ENCODE assay signal across 31 mouse cellular contexts in genomic region chr10:119082861-119083260, GRCm38 (mm10).
"Had no signal": no experiment of that assay in that cellular context is flagged by ENCODE, and none has a peak within 500 bp of the region (broad histone marks: within the 10 kb centered on the region; RNA-seq: fewer than 3 reads in every experiment).

No protein-coding gene starts in this region.

- H3K4me2 ChIP-seq: limb, embryonic 12.5 days; limb, embryonic 13.5 days; limb, embryonic 15.5 days; liver, embryonic 11.5 days; liver, embryonic 12.5 days; liver, embryonic 13.5 days; liver, embryonic 15.5 days; lung, embryonic 14.5 days; lung, embryonic 15.5 days; midbrain, embryonic 12.5 days; midbrain, embryonic 15.5 days; neural tube, embryonic 12.5 days had no signal

- DNase-seq: left cerebral cortex, postnatal 4 days; liver; liver, embryonic 13.5 days; liver, postnatal 0 days; lung, adult 18-20 months; lung, adult 2 months; lung, embryonic 14.5 days; lung, postnatal 10 days; lung, postnatal 14 days; lung, postnatal 36 days; lung, postnatal 4 days; midbrain, embryonic 14.5 days had no signal

- H3K9ac ChIP-seq: limb, embryonic 12.5 days; limb, embryonic 13.5 days; limb, embryonic 15.5 days; liver, embryonic 12.5 days; liver, embryonic 13.5 days; liver, embryonic 14.5 days; liver, embryonic 15.5 days; liver, postnatal 0 days; lung, embryonic 14.5 days; lung, embryonic 15.5 days; midbrain, embryonic 12.5 days; midbrain, embryonic 15.5 days; neural tube, embryonic 12.5 days had no signal

- H3K4me1 ChIP-seq: limb, embryonic 10.5 days; limb, embryonic 12.5 days; limb, embryonic 15.5 days; neural tube, embryonic 12.5 days had no signal

- ATAC-seq: liver, embryonic 12.5 days; liver, postnatal 0 days; lung, postnatal 0 days; midbrain, embryonic 15.5 days; midbrain, embryonic 16.5 days had no signal

- H3K36me3 ChIP-seq: limb, embryonic 10.5 days; limb, embryonic 12.5 days; limb, embryonic 13.5 days; limb, embryonic 15.5 days; liver, embryonic 12.5 days; liver, embryonic 13.5 days; liver, embryonic 15.5 days; lung, embryonic 15.5 days; midbrain, embryonic 10.5 days; midbrain, embryonic 12.5 days; midbrain, embryonic 15.5 days; neural tube, embryonic 12.5 days had no signal

- H3K27ac ChIP-seq: left cerebral cortex, adult 2 months; limb, embryonic 10.5 days; limb, embryonic 12.5 days; limb, embryonic 13.5 days; limb, embryonic 15.5 days; liver, embryonic 12.5 days; liver, embryonic 13.5 days; liver, embryonic 14.5 days; liver, embryonic 15.5 days; lung, embryonic 15.5 days; macrophage; midbrain, embryonic 10.5 days; midbrain, embryonic 12.5 days; midbrain, embryonic 15.5 days; neural tube, embryonic 12.5 days had no signal

- H3K4me3 ChIP-seq: left cerebral cortex, adult 2 months; limb, embryonic 10.5 days; limb, embryonic 12.5 days; limb, embryonic 13.5 days; limb, embryonic 15.5 days; liver, embryonic 12.5 days; liver, embryonic 13.5 days; liver, embryonic 15.5 days; lung, embryonic 15.5 days; megakaryocyte, embryonic 14.5 days; midbrain, embryonic 10.5 days; midbrain, embryonic 12.5 days; midbrain, embryonic 15.5 days; myocyte; neural tube, embryonic 12.5 days had no signal

- H3K9me3 ChIP-seq: limb, embryonic 10.5 days; limb, embryonic 12.5 days; limb, embryonic 13.5 days; limb, embryonic 15.5 days; liver, embryonic 12.5 days; liver, embryonic 13.5 days; liver, embryonic 15.5 days; lung, embryonic 15.5 days; megakaryocyte, embryonic 14.5 days; midbrain, embryonic 10.5 days; midbrain, embryonic 12.5 days; midbrain, embryonic 15.5 days; neural tube, embryonic 12.5 days had no signal

- H3K27me3 ChIP-seq: limb, embryonic 12.5 days; limb, embryonic 13.5 days; limb, embryonic 15.5 days; liver, embryonic 12.5 days; liver, embryonic 13.5 days; liver, embryonic 15.5 days; lung, embryonic 15.5 days; megakaryocyte, embryonic 14.5 days; midbrain, embryonic 12.5 days; midbrain, embryonic 15.5 days; neural tube, embryonic 12.5 days had no signal
